8 mouse cellular contexts compared by ENCODE assay signal in genomic region chr9:15301399-15301798, GRCm38 (mm10). TPM values are rescaled to one million over a fixed set of nuclear protein-coding genes. Genes with fewer than 3 reads are reported as not detected.
A peak's percentile ranks its signal among the peaks of the same experiment; 100 is the strongest.
DNase-seq lines count a peak whose midpoint lies in the region; ATAC-seq and TF ChIP-seq lines count a peak whose summit lies in the region.

No protein-coding gene starts in this region.

- no peak overlapping the region for H3K4me2 ChIP-seq in hindbrain, embryonic 13.5 days
- H3K4me2 ChIP-seq in limb, embryonic 11.5 days (ENCODE audit: low read depth, severe bottlenecking): no peak overlapping the region

- peaks cover 3% of the 10 kb centered on the region; the same call in 1 of the 2 replicates for H3K4me1 ChIP-seq in hindbrain, embryonic 10.5 days (replicated peaks)
- H3K4me1 ChIP-seq in hindbrain, embryonic 13.5 days (replicated peaks): peaks cover 10% of the 10 kb centered on the region
- H3K4me1 ChIP-seq in cortical plate, adult 2 months (ENCODE audit: control insufficient read depth, insufficient read depth, low read length): no peaks in the 10 kb centered on the region
- H3K4me1 ChIP-seq in limb, embryonic 11.5 days (ENCODE audit: control insufficient read depth, insufficient read depth, low read length): no peaks in the 10 kb centered on the region

- TF ChIP-seq CTCF in cortical plate, adult 2 months (IDR thresholded peaks at IDR 0.05; ENCODE audit: extremely low read depth, insufficient read depth, low read length): no peak

- no peaks in the 10 kb centered on the region for H3K36me3 ChIP-seq in hindbrain, embryonic 10.5 days
- peaks cover 12% of the 10 kb centered on the region for H3K36me3 ChIP-seq in hindbrain, embryonic 13.5 days
- H3K36me3 ChIP-seq in limb, embryonic 11.5 days (ENCODE audit: control insufficient read depth, insufficient read depth, low read length): no peaks in the 10 kb centered on the region

- no peak overlapping the region for H3K9ac ChIP-seq in hindbrain, embryonic 13.5 days
- no peak overlapping the region for H3K9ac ChIP-seq in limb, embryonic 11.5 days (ENCODE audit: low read length)

- no peak overlapping the region for H3K4me3 ChIP-seq in hindbrain, embryonic 10.5 days
- no peak overlapping the region for H3K4me3 ChIP-seq in hindbrain, embryonic 13.5 days
- H3K4me3 ChIP-seq in cortical plate, adult 2 months (ENCODE audit: insufficient read depth, low read length): no peak overlapping the region; the same call in 1 of the 2 replicates
- H3K4me3 ChIP-seq in limb, embryonic 11.5 days (ENCODE audit: low read depth, low read length): no peak overlapping the region

- no peak for ATAC-seq in hindbrain, embryonic 13.5 days (ENCODE audit: low FRiP score)
- ATAC-seq in limb, embryonic 11.5 days (ENCODE audit: insufficient number of reproducible peaks, low FRiP score, low TSS enrichment, low read depth): no peak
- ATAC-seq in megakaryocyte progenitor cell, adult 5-6 weeks (replicated peaks; ENCODE audit: poor library complexity): peak; percentile 32

- H3K27me3 ChIP-seq in hindbrain, embryonic 10.5 days (ENCODE audit: insufficient read depth, poor library complexity, severe bottlenecking): no peaks in the 10 kb centered on the region
- H3K27me3 ChIP-seq in hindbrain, embryonic 13.5 days: no peaks in the 10 kb centered on the region
- no peaks in the 10 kb centered on the region for H3K27me3 ChIP-seq in limb, embryonic 11.5 days (ENCODE audit: control insufficient read depth, insufficient read depth, low read length)

- intact Hi-C loops in heart, postnatal 25 days (cut with DNase I): no loop called here

- no peaks in the 10 kb centered on the region for H3K9me3 ChIP-seq in hindbrain, embryonic 10.5 days
- H3K9me3 ChIP-seq in hindbrain, embryonic 13.5 days: no peaks in the 10 kb centered on the region
- no peaks in the 10 kb centered on the region for H3K9me3 ChIP-seq in limb, embryonic 11.5 days (ENCODE audit: control insufficient read depth, low read length)

- peak; percentile 39 for DNase-seq in hindbrain, embryonic 10.5 days (ENCODE audit: low spot score)
- peak; percentile 14 for DNase-seq in heart, postnatal 25 days (ENCODE audit: low spot score)
- DNase-seq in limb, embryonic 11.5 days (ENCODE audit: low spot score): peak; percentile 24
- no peak for DNase-seq in cerebellum, postnatal 10 days
- DNase-seq in cerebellum, postnatal 14 days: no peak

- no peak overlapping the region for H3K27ac ChIP-seq in hindbrain, embryonic 10.5 days
- no peak overlapping the region for H3K27ac ChIP-seq in hindbrain, embryonic 13.5 days
- peak overlapping the region; percentile 64 for H3K27ac ChIP-seq in cortical plate, adult 2 months (ENCODE audit: insufficient read depth, low read length)
- no peak overlapping the region; the same call in 1 of the 2 replicates for H3K27ac ChIP-seq in limb, embryonic 11.5 days (replicated peaks; ENCODE audit: low read depth, low read length)

- no peak for TF ChIP-seq POLR2A in cortical plate, adult 2 months (IDR thresholded peaks at IDR 0.05; ENCODE audit: extremely low read depth, insufficient read depth, low read length)

- WGBS in hindbrain, embryonic 10.5 days: 59% methylated on average over 6 of the region's 6 CpGs
- 66% methylated on average over 6 of the region's 6 CpGs for WGBS in hindbrain, embryonic 13.5 days
- WGBS in limb, embryonic 11.5 days: 37% methylated on average over 6 of the region's 6 CpGs

RNA-seq across cellular contexts. Expression of gene Taf1d, which starts 4.6 kb away (rescaled TPM):
- 53.6 and 83.4 TPM in 2 replicates for polyA plus RNA-seq in hindbrain, embryonic 10.5 days (2016; fragmentation: Nextera tagmentation; extraction: Ambion mirVana)
- polyA plus RNA-seq in hindbrain, embryonic 13.5 days (2015; fragmentation: Nextera tagmentation; extraction: Ambion mirVana): 49.4 and 56.8 TPM in 2 replicates
- 28.2 and 32.0 TPM in 2 replicates for polyA plus RNA-seq in cortical plate, adult 2 months (2012; rRNA removed)
- 10 to 100 TPM; 28.0 to 32.3 TPM for total RNA-seq in heart, postnatal 25 days (2021)
- polyA plus RNA-seq in limb, embryonic 11.5 days (2014; fragmentation: Nextera tagmentation; extraction: Ambion mirVana): 80.5 and 82.7 TPM in 2 replicates
- total RNA-seq in megakaryocyte progenitor cell, adult 5-6 weeks (2015): 394 and 427 TPM in 2 replicates
- total RNA-seq in megakaryocyte progenitor cell, adult 5-6 weeks (2017): 1,420 and 1,531 TPM in 2 replicates

RNA-seq across cellular contexts. Expression of gene 4931406C07Rik, which starts 4.8 kb away (rescaled TPM):
- polyA plus RNA-seq in hindbrain, embryonic 10.5 days (2016; fragmentation: Nextera tagmentation; extraction: Ambion mirVana): 5.5 and 5.6 TPM in 2 replicates
- 15.4 and 16.8 TPM in 2 replicates for polyA plus RNA-seq in hindbrain, embryonic 13.5 days (2015; fragmentation: Nextera tagmentation; extraction: Ambion mirVana)
- 28.9 and 30.6 TPM in 2 replicates for polyA plus RNA-seq in cortical plate, adult 2 months (2012; rRNA removed)
- total RNA-seq in heart, postnatal 25 days (2021): 1 to 10 TPM; 4.6 to 5.6 TPM
- 6.6 and 7.5 TPM in 2 replicates for polyA plus RNA-seq in limb, embryonic 11.5 days (2014; fragmentation: Nextera tagmentation; extraction: Ambion mirVana)
- total RNA-seq in megakaryocyte progenitor cell, adult 5-6 weeks (2015): 15.1 and 18.5 TPM in 2 replicates
- total RNA-seq in megakaryocyte progenitor cell, adult 5-6 weeks (2017): 11.2 and 11.6 TPM in 2 replicates

RNA-seq across cellular contexts. Expression of gene Med17, which starts 21.7 kb away (rescaled TPM):
- polyA plus RNA-seq in hindbrain, embryonic 10.5 days (2016; fragmentation: Nextera tagmentation; extraction: Ambion mirVana): 37.6 and 42.4 TPM in 2 replicates
- polyA plus RNA-seq in hindbrain, embryonic 13.5 days (2015; fragmentation: Nextera tagmentation; extraction: Ambion mirVana): 34.1 and 34.9 TPM in 2 replicates
- polyA plus RNA-seq in cortical plate, adult 2 months (2012; rRNA removed): 38.0 and 41.9 TPM in 2 replicates
- total RNA-seq in heart, postnatal 25 days (2021): 10 to 100 TPM; 15.1 to 15.7 TPM
- polyA plus RNA-seq in limb, embryonic 11.5 days (2014; fragmentation: Nextera tagmentation; extraction: Ambion mirVana): 42.1 and 46.6 TPM in 2 replicates
- 46.8 and 50.0 TPM in 2 replicates for total RNA-seq in megakaryocyte progenitor cell, adult 5-6 weeks (2015)
- 35.6 TPM in 2 replicates for total RNA-seq in megakaryocyte progenitor cell, adult 5-6 weeks (2017)

RNA-seq across cellular contexts. Expression of gene Cep295, which starts 56.2 kb away (rescaled TPM):
- 16.9 and 22.5 TPM in 2 replicates for polyA plus RNA-seq in hindbrain, embryonic 10.5 days (2016; fragmentation: Nextera tagmentation; extraction: Ambion mirVana)
- 14.3 and 17.4 TPM in 2 replicates for polyA plus RNA-seq in hindbrain, embryonic 13.5 days (2015; fragmentation: Nextera tagmentation; extraction: Ambion mirVana)
- 19.9 and 21.0 TPM in 2 replicates for polyA plus RNA-seq in cortical plate, adult 2 months (2012; rRNA removed)
- 1 to 10 TPM; 5.6 to 7.2 TPM for total RNA-seq in heart, postnatal 25 days (2021)
- 24.5 and 27.4 TPM in 2 replicates for polyA plus RNA-seq in limb, embryonic 11.5 days (2014; fragmentation: Nextera tagmentation; extraction: Ambion mirVana)
- 45.0 and 82.7 TPM in 2 replicates for total RNA-seq in megakaryocyte progenitor cell, adult 5-6 weeks (2015)
- total RNA-seq in megakaryocyte progenitor cell, adult 5-6 weeks (2017): 35.1 and 60.7 TPM in 2 replicates

Comparison
In these comparisons a context has a peak if more than half of its experiments do, and no peak if none do; other contexts are left out.
1. DNase-seq: peak in hindbrain, embryonic 10.5 days (single experiment), heart, postnatal 25 days (single experiment) and limb, embryonic 11.5 days (single experiment); none in cerebellum, postnatal 10 days (0 of 2) and cerebellum, postnatal 14 days (0 of 2).